Mouse (Mus musculus) stomach, postnatal 0 days (tissue): Measurements from ENCODE around the gene Sipa1l2.

Source experiments
- CTCF ChIP-seq: IDR thresholded peaks from 2 replicates; pipeline ENCODE4 v1.5.1; 2016; ENCODE audit warnings: antibody characterized with exemption, low read depth, mild to moderate bottlenecking, moderate library complexity
- EP300 ChIP-seq: optimal IDR thresholded peaks from 2 replicates; pipeline ENCODE3; 2016; ENCODE audit warnings: antibody characterized with exemption

DNA sequence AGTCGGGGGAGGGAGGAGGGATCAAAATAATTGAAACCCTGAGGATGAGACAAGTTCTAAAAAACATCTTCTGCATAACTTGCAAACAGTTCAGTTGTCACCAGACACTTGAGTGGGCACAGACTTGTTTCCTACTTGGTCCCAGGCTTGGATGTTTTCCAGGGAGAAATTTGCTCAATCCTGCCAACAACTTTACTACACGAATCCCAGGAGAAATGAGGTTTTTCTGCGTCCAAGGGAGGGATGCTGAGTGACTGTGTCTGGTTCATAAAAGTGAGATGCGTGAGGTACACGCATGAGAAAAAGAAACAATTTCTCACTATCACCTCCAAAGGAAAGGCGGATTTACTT is 38.5 kb downstream of the Sipa1l2 start:
- TF ChIP-seq CTCF = no peak
- TF ChIP-seq EP300 = no peak
